Mouse (Mus musculus) kidney, embryonic 16.5 days (tissue): ENCODE results near the gene Cep131. TPM values are rescaled to one million over a fixed set of nuclear protein-coding genes. Genes with fewer than 3 reads are reported as not detected.
A peak's percentile ranks its signal among the peaks of the same experiment; 100 is the strongest.

ENCODE experiments used
- ATAC-seq: fragments of 200-750 bp; cut with Nextera tagmentation; 2 replicates; pipeline ENCODE4 v1.8.0; 2017; ENCODE audit warnings: moderate TSS enrichment; ENCODE audit not compliant: low FRiP score, low TSS enrichment
- H3K27ac ChIP-seq: fragments of 300-500 bp; sonication (generic); 2 replicates; pipeline ENCODE4 v1.5.1; 2014; ENCODE audit warnings: low read length
- H3K27me3 ChIP-seq: fragments of 300-500 bp; sonication (generic); 2 replicates; pipeline ENCODE4 v1.6.1; 2014; ENCODE audit warnings: low read length, control low read depth, mixed read lengths; ENCODE audit not compliant: insufficient read depth
- H3K36me3 ChIP-seq: fragments of 300-500 bp; sonication (generic); 2 replicates; pipeline ENCODE4 v1.6.1; 2014; ENCODE audit warnings: low read length, control low read depth, mixed read lengths; ENCODE audit not compliant: insufficient read depth
- H3K4me1 ChIP-seq: fragments of 300-500 bp; sonication (generic); 2 replicates; pipeline ENCODE4 v1.6.1; 2014; ENCODE audit warnings: low read length, control low read depth, mixed read lengths; ENCODE audit not compliant: insufficient read depth
- H3K4me2 ChIP-seq: fragments of 300-500 bp; sonication (generic); replicated peaks from 2 replicates; pipeline ENCODE4 v1.6.1; 2014; ENCODE audit warnings: low read depth, low read length
- H3K4me3 ChIP-seq: fragments of 300-500 bp; sonication (generic); 2 replicates; pipeline ENCODE4 v1.5.1; 2014; ENCODE audit warnings: mild to moderate bottlenecking, low read length
- H3K9ac ChIP-seq: fragments of 300-500 bp; sonication (generic); replicated peaks from 2 replicates; pipeline ENCODE4 v1.6.1; 2014; ENCODE audit warnings: low read length
- H3K9me3 ChIP-seq: fragments of 300-500 bp; sonication (generic); 2 replicates; pipeline ENCODE4 v1.6.1; 2016; ENCODE audit warnings: low read length, control low read depth
- WGBS: fragments of 180-500 bp; shearing (Covaris S2); extraction: QIAGEN DNeasy Blood & Tissue Kit; methylation state at CpG from one replicate; pipeline ENCODE4 v1.1.7; 2014; 5-methylcytosine and 5-hydroxymethylcytosine counted together
- microRNA counts: library from miRNA; unstranded; fragments of <30 nt; microRNA quantifications from one replicate; lab custom pipeline; 2016
- microRNA-seq: library from miRNA; unstranded; fragments of <30 nt; microRNA quantifications from one replicate; pipeline ENCODE4, GENCODE M21; 2016
- polyA plus RNA-seq: library from polyadenylated mRNA; unstranded; fragments of >200 nt; fragmentation: Nextera tagmentation; extraction: Ambion mirVana; gene quantifications from 2 replicates; pipeline ENCODE4 v1.2.1, GENCODE M21; 2015

Cep131 gene
- polyA plus RNA-seq, 1 experiment from 2014 or later = 26.6 TPM

- no peaks in the 10 kb centered on the region for H3K36me3 ChIP-seq
- ATAC-seq = no peak
- 62% methylated on average over 23 of the region's 23 CpGs for WGBS
Measured at GRCm38 (mm10) chr11:120019542-120020440, 66.8 kb downstream of the Cep131 start.

DNA sequence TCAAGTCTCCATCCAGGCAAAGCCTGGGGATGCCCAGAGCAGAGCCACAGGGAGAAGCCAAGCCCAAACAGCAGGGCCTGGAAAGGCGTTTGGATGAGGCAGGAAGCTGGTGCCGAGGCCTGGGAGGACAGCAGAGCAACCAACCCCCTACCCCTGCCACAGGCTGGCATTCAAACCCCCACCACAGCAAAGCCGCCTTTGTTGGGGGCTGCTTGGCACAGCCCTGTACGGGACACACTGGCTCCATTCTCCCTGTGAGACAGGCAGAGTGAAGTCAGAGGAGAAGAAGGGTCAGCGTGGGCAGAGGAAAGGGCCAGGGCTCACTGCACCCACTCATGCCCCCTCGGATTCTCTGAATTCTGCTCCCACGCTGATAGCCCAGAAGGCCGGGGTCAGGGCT, 69.6 kb downstream of the Cep131 start:
- H3K4me1 ChIP-seq = peaks cover 21% of the 10 kb centered on the region
- no peak for ATAC-seq

More at GRCm38 (mm10) chr11:120019542-120020440, 66.8 kb downstream of the Cep131 start:
- no peaks in the 10 kb centered on the region for H3K9me3 ChIP-seq
- no peak overlapping the region for H3K4me3 ChIP-seq
- no peak overlapping the region for H3K27ac ChIP-seq
- H3K4me1 ChIP-seq = peaks cover 12% of the 10 kb centered on the region
- H3K27me3 ChIP-seq = no peaks in the 10 kb centered on the region
- no peak overlapping the region for H3K4me2 ChIP-seq
- no peak overlapping the region for H3K9ac ChIP-seq

GRCm38 (mm10) chr11:120014758-120015157, 71.9 kb downstream of the Cep131 start:
- Histone ChIP-seq H3K36me3 (no peaks in the 10 kb centered on the region), H3K4me2 (no peak overlapping the region), H3K9me3 (no peaks in the 10 kb centered on the region), H3K9ac (no peak overlapping the region), H3K4me3 (no peak overlapping the region), H3K4me1 (peaks cover 26% of the 10 kb centered on the region), H3K27ac (no peak overlapping the region), H3K27me3 (0 out of 2 replicates have a peak, but pooled peaks cover 6% of the 10 kb centered on the region)
- 87% methylated on average over 4 of the region's 4 CpGs for WGBS
- ATAC-seq = no peak

More for the DNA sequence above, 69.6 kb downstream of the Cep131 start:
- H3K9me3 ChIP-seq = no peaks in the 10 kb centered on the region
- no peak overlapping the region for H3K9ac ChIP-seq
- H3K27ac ChIP-seq = no peak overlapping the region
- no peaks in the 10 kb centered on the region for H3K27me3 ChIP-seq
- no peak overlapping the region for H3K4me3 ChIP-seq
- H3K4me2 ChIP-seq = no peak overlapping the region
- H3K36me3 ChIP-seq = no peaks in the 10 kb centered on the region
- 84% methylated on average over 8 of the region's 8 CpGs for WGBS

MicroRNAs within 50 kb of the gene (microRNA counts, 519-probe panel; counts per million panel counts)
- microRNA mmu-miR-338-3p (lab: Ali Mortazavi, UCI) (2,528 counts per million, percentile 62 among the panel's probes with 10 or more counts), microRNA mmu-miR-338-5p (lab: Ali Mortazavi, UCI) (1,809 counts per million, percentile 47 among the panel's probes with 10 or more counts)

Small RNAs within 50 kb of the gene (microRNA-seq; reads per million reads assigned to microRNA genes)
- gene Gm25948 (not detected), gene Mir3065 (not detected), gene Mir338 (not detected)

Other genes with a start within 250 kb of the Cep131 start
- gene Chmp6, start 173.4 kb downstream of the Cep131 start, polyA plus RNA-seq = 110 and 114 TPM in 2 replicates
- gene Baiap2, start 144.1 kb downstream of the Cep131 start, polyA plus RNA-seq = 22.8 and 25.3 TPM in 2 replicates
- 1.7 and 2.0 TPM in 2 replicates for gene Aatk, start 39.7 kb downstream of the Cep131 start, polyA plus RNA-seq
- 22.0 and 24.9 TPM in 2 replicates for gene Tepsin, start 11.9 kb upstream of the Cep131 start, polyA plus RNA-seq
- 89.2 and 98.9 TPM in 2 replicates for gene Ndufaf8, start 12.1 kb upstream of the Cep131 start, polyA plus RNA-seq
- gene Slc38a10, start 64.5 kb upstream of the Cep131 start, polyA plus RNA-seq = 132 and 133 TPM in 2 replicates
- gene Bahcc1, start 146.1 kb upstream of the Cep131 start, polyA plus RNA-seq = 13.2 and 14.2 TPM in 2 replicates